Mouse (Mus musculus): ENCODE measurements around the gene Rac3.
"Not testable (repeated sequence)": the region's sequence is repeated elsewhere in the genome, so short reads cannot be mapped to it uniquely, and the experiment has no call there.

The Rac3 gene

DNA sequence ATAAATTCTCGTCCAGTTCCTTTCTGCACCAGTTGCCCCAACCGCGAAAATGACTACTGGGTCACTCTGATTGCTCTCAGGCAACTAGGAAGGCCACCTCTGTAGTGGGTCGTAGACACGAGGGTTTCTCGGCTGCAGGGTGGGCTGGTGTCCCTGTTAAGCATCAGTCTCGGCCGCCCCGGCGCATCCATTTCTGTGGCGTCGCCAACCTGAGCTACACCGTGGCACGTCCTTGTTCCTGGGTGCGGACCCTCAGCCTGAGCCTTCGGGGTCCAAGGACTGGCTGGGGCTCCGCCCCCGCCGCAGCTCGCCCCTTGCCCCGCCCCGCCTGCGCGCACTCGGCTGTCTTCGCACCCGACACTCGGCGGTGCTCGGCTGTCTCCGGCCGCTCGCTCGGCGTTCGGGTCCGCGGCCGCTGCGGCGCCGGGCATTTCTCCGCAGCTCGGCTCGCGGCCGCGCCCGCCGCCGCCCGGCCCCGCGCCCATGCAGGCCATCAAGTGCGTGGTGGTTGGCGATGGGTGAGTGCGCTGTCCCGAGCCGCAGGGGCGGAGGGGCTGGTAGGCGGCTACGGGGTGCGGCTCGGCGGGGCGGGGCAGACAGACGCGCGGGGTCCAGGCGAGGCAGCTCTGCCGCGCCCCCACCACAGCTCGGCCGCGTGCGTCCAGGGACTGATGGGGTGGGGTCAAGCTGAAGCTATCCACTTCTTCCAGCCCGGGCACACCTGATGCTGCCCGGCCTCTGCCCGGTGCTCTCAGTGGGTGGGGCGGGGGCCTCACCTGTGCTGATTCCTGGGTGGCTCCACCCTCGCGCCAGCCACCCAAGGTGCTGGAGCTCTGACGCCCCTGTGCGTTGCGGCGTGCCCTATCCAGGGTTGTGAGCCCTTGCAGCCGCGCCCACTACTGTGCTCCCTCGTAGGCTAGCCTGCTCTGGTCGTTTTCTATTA lies at the start of gene Rac3:
Rac3 (plus strand) TSS at position 347 of the 943 bp plus-strand sequence.
- DNase-seq = peak; percentile 66

DNA sequence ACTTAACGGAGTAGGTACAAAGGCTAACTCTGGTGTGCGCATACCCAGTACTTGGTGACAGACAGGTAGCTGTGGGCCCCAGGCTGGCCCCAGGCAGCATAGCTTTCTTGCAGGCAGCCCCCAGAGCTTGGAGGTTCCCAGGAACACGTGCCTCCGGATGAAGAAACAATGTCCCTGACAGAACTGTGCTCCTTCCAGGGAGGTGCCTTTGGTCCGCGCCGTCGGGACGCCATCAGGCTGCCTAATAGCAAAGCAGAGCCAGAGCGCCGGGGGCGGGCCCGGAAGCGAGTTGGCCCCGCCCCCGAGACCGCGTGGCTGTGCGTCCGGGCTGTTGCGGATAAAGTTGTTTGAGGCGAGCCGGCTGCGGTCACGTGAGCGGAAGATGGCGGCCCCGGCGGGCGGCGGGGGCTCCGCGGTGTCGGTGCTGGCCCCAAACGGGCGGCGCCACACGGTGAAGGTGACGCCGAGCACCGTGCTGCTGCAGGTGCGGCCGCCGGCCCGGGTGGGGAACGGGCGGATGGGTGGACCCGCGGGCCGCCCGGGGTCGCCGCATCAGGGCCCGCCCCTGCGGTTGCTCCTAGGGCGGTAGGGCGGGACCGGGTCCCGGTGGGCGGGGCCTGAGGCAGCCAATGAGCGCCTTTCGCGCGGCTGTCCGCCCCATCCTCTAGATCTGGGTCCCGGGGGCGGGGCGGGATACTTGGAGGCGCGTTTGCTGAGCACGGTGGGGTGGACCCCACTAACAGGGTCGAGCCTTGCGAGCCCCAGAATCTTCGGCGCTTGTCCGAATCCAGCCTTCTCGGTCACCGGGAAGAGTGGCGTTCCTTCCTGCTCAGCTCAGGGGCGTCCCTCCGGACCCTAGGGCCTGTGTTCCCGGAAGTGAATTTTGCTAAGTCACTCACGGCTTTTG lies 48.3 kb upstream of the Rac3 start, which contains the start of gene Aspscr1:
Aspscr1 (plus strand) TSS at position 287 of the 907 bp plus-strand sequence.
- DNase-seq = peak; percentile 96

DNA sequence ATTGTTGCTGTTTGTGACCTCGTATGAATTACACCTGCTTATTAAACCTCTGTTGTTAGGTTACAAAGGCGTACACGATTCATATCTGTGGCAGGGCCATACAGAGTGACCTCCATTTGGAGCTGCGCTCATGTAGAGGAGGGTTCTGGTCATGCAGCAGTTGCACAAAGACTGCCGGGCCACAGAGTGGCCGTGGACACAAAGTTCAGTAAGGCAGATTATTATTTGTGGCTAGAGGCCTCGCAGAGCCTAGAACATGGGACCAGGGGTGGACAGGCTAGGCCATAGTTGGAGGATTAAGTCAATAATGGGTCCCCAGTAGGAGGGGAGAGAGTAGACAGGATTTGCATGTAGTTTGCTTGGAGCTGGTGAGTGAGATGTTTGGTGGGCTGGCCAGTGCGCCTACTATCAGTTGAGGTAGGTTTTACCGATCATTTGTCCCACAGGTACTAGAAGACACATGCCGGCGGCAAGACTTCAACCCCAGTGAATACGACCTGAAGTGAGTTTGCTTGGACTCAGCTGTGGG lies 47.6 kb upstream of the Rac3 start:
- DNase-seq = no peak

GRCm38 (mm10) chr11:120675875-120676274 lies 45.4 kb upstream of the Rac3 start:
- not testable (repeated sequence) for DNase-seq

- DNase-seq = no peak
These were observed 44.3 kb upstream of the Rac3 start for GRCm38 (mm10) chr11:120676951-120677350.

DNA sequence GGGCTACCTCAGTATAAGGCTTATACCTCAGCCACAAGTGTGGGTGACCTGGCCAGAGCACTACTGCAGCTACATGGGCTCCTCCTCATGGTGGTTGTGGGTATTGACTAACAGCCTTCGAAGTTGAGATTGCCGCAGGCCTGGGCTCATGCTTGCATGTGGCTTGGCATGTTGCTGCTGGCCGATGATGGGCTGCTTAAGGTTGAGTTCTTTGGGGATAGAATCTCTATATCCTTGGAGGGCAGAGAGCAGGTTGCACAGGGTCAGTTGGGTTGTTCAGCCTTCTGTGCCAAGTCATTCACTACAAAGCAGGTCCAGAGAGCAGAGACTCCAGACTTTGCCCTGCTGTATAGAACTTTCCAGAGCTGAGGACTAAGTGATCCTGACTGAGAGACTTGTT lies 41.4 kb upstream of the Rac3 start:
- DNase-seq = peak; percentile 43

DNA sequence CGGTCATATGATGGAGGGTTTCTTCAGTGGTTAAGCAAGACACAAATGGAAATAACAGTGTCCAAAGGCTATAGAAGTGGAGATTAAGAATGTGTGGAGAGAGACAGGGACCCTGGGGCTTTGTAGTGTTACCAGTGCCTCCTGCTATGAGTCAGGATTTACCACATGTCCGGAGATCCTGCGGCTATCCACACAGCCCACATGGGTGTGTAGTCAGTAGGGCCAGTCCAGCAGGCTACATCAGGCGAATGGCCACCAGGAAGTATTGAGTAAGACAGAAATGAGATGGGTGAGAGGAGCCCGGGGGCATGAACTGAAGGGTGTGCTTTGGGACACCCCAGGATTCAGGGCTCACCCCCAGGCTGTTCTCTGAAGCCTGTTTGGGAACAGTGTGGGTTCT lies 38.6 kb upstream of the Rac3 start:
- DNase-seq = no peak

GRCm38 (mm10) chr11:120683536-120683935 lies 37.7 kb upstream of the Rac3 start:
- no peak for DNase-seq

- DNase-seq = no peak
These were observed 37.2 kb upstream of the Rac3 start for GRCm38 (mm10) chr11:120684086-120684485.

- peak; percentile 44 for DNase-seq
These were observed 36.6 kb upstream of the Rac3 start for GRCm38 (mm10) chr11:120684660-120685059.

DNA sequence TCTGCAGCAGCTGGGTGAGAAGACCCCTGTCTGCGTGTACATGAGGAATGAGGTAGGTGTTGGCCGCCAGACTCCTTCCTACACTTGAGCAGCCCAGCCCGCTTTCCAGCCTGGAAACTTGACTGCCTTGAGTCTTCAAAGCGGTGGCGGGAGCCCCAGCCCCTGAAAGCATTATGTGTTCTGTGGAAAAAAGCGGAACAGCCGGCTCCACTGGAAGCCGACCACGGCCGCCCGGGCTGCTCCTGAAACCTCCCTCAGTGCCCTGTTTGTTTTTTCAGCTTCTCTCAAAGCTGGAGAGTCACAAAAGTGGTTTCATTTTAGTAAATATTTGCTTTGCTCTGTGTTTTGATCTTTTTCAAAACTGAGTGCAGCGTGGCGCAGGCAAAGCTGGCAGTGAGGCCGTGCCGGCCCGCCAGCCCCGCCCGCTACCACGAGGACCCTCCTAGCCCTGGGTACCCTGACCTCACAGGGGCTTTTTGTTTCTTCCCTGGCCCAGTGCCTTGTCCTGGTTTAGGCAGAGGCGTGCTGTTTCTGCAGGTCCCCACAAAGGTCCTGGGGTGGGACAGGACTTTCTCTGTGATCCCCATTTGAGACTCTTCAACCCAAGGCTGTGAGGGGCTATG lies 34.5 kb upstream of the Rac3 start:
- DNase-seq = peak; percentile 56

DNA sequence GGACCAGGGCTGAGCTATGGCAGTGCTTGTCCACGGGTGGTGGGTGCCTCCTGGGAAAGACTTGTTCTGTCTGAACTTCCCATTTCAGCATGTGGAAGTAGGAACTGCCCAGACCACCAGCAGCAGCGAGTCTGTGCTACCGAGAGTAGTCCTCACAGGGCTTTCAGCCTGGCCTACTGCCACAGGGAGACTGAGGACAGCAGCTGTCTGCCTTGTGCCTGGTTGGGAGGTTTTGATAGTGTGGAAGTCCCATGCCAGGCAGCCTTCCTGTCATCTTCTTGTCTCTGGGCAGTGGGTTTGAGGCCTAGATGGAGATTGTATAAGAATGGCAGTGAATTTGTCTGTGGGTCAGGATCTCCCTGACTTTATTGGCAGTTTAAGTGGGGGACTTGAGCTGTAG lies 31.9 kb upstream of the Rac3 start:
- DNase-seq = no peak

- DNase-seq = peak; percentile 36
These were observed 28.7 kb upstream of the Rac3 start for GRCm38 (mm10) chr11:120692471-120693011.

DNA sequence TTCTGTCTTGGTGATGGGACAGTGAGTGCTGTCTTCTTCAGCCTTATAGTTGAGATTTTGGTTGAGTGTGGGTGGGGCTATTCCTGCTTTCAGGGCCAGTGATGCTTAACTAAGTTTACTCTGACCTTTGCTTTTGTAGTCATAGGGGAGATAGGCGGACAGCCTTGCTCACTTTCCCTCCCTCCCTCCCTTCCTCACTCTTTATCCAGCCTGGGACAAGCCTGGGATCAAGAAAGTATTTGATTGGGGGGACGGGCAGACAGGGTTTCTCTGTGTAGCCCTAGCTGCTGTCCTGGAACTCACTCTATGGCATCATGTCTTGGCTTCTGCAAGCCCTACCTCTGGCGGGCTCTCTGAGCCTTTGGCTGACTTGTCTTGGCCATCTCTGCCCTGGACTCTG lies 27.8 kb upstream of the Rac3 start:
- no peak for DNase-seq

- peak; percentile 54 for DNase-seq
These were observed 26.1 kb upstream of the Rac3 start for GRCm38 (mm10) chr11:120695184-120695583.

DNA sequence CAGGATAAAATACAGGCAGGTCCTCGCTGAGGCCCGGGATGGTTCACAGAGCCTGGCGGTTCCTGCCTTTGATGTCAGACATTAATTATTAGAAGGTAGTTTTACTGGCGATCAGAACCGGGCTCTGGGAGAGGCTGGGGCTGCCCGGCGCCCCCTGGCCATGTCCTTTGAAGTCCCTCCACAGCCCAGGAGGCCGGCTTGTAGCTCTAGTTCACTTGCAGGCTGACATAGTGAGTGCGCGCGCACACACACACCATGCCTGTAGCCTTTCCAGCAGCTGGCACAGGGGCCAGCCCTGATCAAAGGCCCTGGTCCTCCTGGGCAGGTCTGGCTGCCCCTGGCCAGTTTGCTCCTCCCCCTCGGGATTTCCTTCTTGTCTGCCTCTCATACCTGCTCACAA lies 25.6 kb upstream of the Rac3 start:
- DNase-seq = no peak

DNA sequence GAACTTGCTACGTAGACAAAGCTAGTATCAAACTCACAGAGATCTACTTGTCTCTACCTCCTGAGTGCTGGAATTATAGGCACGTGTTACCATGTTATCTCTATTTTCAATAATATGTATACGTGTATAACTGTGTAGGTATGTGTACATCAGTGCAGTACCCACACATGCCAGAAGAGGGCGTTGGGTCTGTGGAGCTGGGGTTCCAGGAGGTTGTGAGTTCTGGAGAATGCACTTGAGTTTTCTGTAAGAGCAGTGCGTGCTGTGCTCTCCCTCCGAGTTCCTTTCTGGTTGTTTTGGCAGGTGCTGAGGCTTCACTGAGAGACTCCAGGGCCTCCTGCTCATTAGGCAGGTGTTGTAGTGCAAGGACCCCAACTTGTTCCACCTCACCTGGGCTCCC lies 24.7 kb upstream of the Rac3 start:
- DNase-seq = no peak

GRCm38 (mm10) chr11:120697741-120698140 lies 23.5 kb upstream of the Rac3 start:
- peak; percentile 54 for DNase-seq

GRCm38 (mm10) chr11:120703696-120704454 lies 17.4 kb upstream of the Rac3 start:
- DNase-seq = no peak

GRCm38 (mm10) chr11:120704486-120705325 lies 16.6 kb upstream of the Rac3 start:
- DNase-seq = peak; percentile 65

- DNase-seq = no peak
These were observed 15.2 kb upstream of the Rac3 start for GRCm38 (mm10) chr11:120706120-120706519.
